Mouse (Mus musculus) thymus, adult 2 months (tissue): Measurements from ENCODE around the gene Rims3.

Experiments
- CTCF ChIP-seq: fragments of 200-500 bp; IDR thresholded peaks from 2 replicates; pipeline ENCODE4 v1.5.1; 2012; ENCODE audit warnings: mild to moderate bottlenecking, control low read depth, low read length, moderate library complexity, borderline replicate concordance; ENCODE audit not compliant: control insufficient read depth, poor library complexity, insufficient read depth; ENCODE audit errors: extremely low read depth
- POLR2A ChIP-seq: fragments of 200-500 bp; IDR thresholded peaks from 2 replicates; pipeline ENCODE4 v1.6.1; 2012; ENCODE audit warnings: mild to moderate bottlenecking, low read length, control low read depth, moderate library complexity; ENCODE audit not compliant: control insufficient read depth, poor library complexity, insufficient read depth; ENCODE audit errors: extremely low read depth

- no peak for TF ChIP-seq CTCF
- no peak for TF ChIP-seq POLR2A
Observed at GRCm38 (mm10) chr4:120875961-120876360, 21.3 kb downstream of the Rims3 start.
